Mouse (Mus musculus) adrenal gland (tissue): ENCODE data around the gene Atp5f1.
"Not testable (repeated sequence)": the region's sequence is repeated elsewhere in the genome, so short reads cannot be mapped to it uniquely, and the experiment has no call there.

ENCODE experiments used
- intact Hi-C: fragments of 180-260 bp; cut with DNase I; formaldehyde crosslinking; loops from one replicate; pipeline ENCODE4 v1.15.1; 2025
- long read RNA-seq, 2 experiments: library from polyadenylated mRNA; unstranded; transcript quantifications; one replicate each; pipeline ENCODE4 v2.0.0; 2020; ENCODE audit warnings: borderline replicate concordance in 1 of 2; ENCODE audit not compliant: insufficient replicate concordance in 1 of 2

Gene Atp5f1
- long read RNA-seq, experiment 1, partial matches to known transcripts, result 373 of 381 reads
- long read RNA-seq, experiment 1, other reads (novel, unspliced or antisense), result 8 of 381 reads
- long read RNA-seq, experiment 2, partial matches to known transcripts, result 425 of 438 reads
- long read RNA-seq, experiment 2, other reads (novel, unspliced or antisense), result 13 of 438 reads

DNA sequence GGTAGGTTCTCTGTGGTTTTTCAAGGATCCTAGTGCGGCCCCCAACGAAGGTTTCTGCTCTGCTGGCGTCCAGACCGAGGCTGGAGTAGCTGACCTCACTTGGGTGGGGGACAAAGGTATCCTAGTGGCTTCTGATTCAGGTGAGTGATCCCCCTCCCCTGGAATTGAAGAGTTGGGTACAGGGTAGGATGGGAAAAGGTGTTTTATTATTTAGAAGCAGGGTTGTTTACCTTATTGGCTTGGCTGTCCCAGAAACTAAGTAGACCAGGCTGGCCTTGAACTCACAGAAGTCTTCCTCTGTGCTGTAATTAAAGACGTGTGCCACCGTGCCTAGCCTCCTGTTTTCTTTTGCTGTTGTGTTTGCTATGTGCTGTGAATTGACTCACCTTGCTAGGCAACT lies at the start of gene Atp5f1:
TSS of gene Atp5f1 (minus strand) at position 101 of the 400 bp plus-strand sequence.
- intact Hi-C loops, result loop anchor here (10.0 kb wide), 1 partner anchor 585 kb away; the partner anchor contains the start of genes Cept1 and Dram2

GRCm38 (mm10) chr3:106003360-106003759 lies 43.5 kb upstream of the Atp5f1 start:
- intact Hi-C loops, result not testable (repeated sequence)

GRCm38 (mm10) chr3:106001416-106002370 lies 41.8 kb upstream of the Atp5f1 start:
- intact Hi-C loops, result no loop called here

DNA sequence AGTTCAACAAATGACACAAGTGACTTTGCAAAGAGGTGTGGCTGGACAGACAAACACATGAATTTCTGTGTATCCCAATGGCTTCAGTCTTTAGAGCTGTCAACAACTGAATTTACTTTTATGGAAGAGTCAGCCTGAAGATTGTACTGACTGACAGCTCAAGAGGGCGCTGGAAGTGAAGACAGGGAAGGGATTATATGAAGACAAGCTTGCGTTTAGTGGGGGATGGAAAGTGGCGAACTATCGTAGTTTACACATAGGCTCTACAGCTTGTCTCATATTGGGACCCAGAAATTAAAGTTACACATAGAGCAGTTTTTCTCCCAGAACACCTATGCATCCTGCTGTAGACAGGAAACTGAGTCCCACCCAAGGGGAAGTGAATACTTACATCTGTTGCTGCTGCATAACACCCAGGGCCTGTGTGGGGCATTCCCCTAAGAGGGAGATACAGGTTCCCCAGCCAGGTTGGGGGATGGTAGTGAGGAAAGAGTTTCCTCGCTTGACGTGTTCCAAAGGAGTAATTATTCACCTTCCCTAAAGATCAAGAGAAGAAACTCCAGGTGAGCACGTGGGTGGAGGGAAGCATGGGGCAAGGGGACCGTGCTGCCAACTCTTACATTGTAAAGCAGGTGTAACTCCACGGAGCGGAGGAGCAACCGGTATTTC lies 40.9 kb upstream of the Atp5f1 start:
- intact Hi-C loops, result no loop called here

DNA sequence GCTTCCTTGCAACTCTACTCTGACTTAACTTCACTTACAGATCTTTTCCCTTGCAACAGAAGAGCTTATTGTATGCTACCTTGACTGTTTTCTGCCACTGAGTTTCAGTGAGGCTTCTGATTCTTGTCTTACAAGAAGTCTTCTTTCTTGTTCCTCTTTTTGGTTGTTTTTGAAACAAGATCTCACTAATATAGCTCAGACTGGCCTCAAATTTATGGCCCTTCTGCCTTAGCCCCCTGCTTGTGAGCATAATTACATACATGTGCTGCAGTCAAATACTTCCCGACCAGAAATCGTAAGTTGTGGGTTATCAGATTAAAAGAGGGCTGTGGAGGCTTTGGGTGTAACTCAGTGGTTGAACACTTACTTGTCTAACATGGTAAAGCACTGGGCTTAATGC lies 34.8 kb upstream of the Atp5f1 start:
- intact Hi-C loops, result no loop called here

DNA sequence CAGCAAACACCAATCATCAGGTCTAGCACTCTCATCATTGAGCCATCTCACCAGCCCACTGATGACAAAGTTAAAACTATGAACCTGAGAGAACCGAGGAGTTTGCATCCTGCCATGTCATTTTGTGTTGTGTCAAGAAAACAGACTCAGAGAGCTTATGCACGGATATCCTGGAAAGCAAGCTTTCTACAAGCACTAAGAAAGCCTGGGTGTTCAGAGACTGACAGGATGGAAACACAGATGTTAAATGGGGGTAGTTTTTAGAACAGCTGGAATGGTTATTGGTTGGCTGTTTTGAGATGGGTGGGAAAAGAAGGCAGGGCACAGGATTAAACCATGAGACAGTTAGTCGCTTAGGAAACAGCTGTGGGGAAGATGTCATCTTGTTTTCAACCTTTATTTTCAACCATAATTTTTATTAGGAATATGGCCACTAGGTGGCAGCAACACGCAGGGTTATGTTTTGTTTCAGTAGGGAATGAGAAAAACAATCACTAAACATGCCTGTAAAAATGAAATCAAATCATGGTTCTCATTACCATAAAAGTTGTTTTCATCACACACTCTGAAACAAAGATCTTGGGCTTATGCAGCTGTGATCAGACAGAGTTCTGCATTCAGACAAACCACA lies 31.9 kb upstream of the Atp5f1 start:
- intact Hi-C loops, result loop anchor here (2.0 kb wide), 1 partner anchor 457 kb away; no protein-coding TSS in a partner anchor

DNA sequence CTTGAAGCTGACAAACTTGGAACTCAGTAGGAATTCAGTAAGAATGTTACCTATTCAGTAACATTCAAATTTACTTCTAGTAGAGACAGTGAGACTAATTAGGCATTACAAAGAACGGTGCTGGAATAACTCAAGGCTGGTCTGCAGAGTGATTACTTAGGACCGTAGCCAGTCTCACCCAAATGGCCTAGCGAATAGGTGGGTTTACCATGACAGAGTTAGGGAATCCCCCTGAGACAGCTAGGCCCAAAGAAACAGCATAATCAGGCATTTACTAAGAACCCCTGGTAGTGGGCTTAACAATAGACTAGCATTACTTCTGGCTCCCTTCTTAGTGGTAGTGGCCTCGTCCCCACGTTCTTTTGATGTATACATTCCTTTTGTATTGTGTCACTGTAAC lies 29.7 kb upstream of the Atp5f1 start:
- intact Hi-C loops, result loop anchor here (2.0 kb wide), 1 partner anchor 459 kb away; no protein-coding TSS in a partner anchor

DNA sequence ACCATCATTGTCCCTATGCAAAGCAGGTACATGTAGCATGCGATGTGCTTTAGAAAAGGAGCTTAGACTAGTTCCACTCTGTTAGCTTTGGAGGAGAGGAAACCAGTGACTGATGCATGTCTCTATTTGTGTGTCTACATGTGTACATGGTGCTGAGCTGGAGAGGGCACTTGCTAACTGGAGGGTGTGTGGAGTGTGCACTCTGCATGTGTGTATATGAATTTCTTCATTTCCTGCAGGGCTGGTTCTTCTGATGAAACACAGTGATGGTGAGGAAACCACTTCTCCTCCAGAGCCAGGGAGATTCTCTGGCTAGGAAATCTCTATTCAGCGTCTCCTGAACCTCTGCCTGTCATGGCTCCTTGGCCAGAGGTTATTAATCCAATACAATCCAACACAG lies 14.3 kb upstream of the Atp5f1 start:
- intact Hi-C loops, result no loop called here

GRCm38 (mm10) chr3:105973411-105973810 lies 13.5 kb upstream of the Atp5f1 start, which contains the start of gene Ovgp1:
Gene Ovgp1, plus strand, starts transcription at chr3:105973711.
- intact Hi-C loops, result no loop called here

- intact Hi-C loops, result no loop called here
Measured at GRCm38 (mm10) chr3:105971831-105972446, 12.0 kb upstream of the Atp5f1 start.

- intact Hi-C loops, result loop anchor here (10.0 kb wide), 1 partner anchor 584 kb away; the partner anchor contains the start of genes Cept1 and Dram2
Measured at GRCm38 (mm10) chr3:105960700-105961099, 801 bp upstream of the Atp5f1 start.

DNA sequence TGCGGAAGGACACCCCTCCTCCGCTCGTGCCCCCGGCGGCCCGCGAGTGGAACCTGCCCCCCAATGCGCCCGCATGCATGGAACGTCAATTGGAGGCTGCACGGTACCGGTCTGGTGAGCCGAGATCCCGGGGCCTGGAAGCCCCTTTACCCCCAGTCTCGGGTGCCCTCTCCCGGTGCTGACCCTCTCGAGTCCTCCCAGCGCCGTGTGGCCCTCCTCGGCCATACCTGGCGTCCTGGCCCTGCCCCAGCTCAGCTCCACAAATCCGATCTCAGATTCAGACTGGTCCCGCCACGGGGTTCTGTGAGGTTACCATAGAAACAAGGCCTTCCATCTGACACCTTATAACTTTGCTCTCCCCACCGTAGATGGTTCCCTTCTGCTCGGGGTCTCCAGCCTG lies 314 bp downstream of the Atp5f1 start:
- intact Hi-C loops, result no loop called here

- intact Hi-C loops, result no loop called here
Measured at GRCm38 (mm10) chr3:105958974-105959580, 822 bp downstream of the Atp5f1 start, which contains the start of gene Wdr77. Gene Wdr77, plus strand, starts transcription at chr3:105959369.

GRCm38 (mm10) chr3:105958204-105958603 lies 1.7 kb downstream of the Atp5f1 start:
- intact Hi-C loops, result no loop called here

DNA sequence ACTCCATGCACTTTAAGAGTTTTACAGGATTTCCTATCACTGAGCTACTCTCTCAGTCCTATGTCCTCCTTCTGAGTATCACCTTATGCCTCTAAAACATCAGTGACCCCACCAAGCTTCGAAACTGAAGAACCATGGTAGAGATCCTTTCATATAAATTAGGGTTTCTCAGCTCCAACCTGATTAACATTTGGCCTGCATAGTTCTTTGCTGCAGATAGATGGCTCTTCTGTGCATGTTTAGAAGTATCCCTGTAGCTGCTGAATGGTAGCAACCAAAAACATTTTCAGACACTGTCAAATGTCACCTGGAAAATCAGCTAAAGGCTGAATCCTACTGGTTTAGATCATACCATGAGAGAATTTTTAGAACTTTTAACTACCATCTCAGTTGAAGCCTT lies 2.7 kb downstream of the Atp5f1 start:
- intact Hi-C loops, result no loop called here

DNA sequence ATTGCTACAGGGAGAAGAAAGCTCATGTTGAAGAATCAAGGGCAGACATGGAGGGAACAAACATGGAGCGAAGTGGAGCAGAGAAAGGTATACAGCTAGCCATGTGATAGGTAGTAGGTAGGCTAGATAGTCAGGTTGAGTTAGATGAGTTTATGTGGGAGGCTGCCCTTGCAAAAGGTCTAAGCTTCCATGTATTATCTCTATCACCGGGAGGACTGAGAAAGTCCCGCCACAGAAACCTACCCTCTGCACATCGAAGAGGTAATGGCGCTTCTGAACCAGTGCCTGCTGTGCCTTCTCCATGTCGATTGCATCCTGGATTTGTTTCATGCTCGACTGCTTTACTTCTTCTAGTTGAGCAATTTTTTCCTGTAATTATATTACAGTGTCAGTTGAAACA lies 8.6 kb downstream of the Atp5f1 start:
- intact Hi-C loops, result no loop called here

DNA sequence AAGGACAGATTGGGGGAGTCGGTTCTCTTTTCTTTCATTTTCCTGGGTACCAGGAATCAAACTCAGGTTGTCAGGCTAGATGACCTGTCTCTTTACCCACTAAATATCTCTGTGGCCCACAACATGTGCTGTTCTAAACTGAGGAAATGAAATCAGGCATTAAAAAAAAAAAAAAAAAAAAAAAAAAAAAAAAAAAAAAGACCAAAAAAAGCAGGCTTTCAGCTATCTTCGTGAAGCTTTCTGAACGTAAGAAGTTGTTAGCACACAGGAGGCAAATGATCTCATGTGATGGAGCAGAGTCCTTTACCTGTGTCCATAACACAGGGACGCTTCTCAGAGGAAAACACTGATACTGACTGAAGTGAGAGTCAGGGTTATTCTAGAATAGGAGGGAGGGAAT lies 23.8 kb downstream of the Atp5f1 start:
- intact Hi-C loops, result no loop called here

DNA sequence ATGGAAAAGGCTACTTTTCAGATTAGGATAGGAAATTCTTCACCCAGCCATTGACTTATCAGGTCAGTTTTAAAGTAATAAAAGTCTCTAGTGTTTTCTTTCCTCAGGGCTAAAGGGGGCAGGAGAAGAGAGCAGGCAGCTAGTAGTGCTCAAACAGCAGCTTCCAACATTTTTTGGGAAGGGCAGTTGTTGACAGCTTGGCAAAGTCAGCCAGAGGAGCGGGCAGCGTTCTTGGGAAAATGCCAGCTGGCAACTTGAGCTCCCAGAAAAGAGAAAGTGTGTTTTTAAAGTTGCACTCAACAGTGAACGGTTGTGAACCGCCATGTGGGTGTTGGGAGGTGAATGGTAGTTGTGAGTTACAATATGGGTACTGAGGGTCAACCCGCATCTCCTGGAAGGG lies 24.9 kb downstream of the Atp5f1 start:
- intact Hi-C loops, result no loop called here

DNA sequence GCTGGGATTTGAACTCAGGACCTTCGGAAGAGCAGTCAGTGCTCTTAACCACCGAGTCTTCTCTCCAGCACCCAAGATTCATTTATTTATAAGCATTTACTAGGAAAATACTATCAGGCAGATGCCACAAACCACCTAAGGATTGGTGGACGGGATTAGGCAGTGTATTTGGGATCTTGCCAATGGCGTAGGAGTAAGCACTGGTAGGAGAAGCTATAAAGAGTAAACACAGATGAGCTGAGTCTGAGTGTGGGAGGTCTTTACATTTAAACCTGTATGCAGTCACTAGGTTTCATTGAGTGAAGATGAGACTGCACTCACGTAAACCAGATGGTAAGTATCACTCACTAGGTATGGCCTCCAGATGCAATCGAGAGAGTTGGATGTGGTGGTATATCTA lies 26.0 kb downstream of the Atp5f1 start:
- intact Hi-C loops, result no loop called here
